Mouse (Mus musculus) spleen, postnatal 14 days (tissue): ENCODE results near the gene Plac9a.
"Not testable (repeated sequence)": the region's sequence is repeated elsewhere in the genome, so short reads cannot be mapped to it uniquely, and the experiment has no call there.

Experiments used
- DNase-seq, 2 experiments: peaks; one replicate each; pipeline ENCODE4 v3.0.0; 2021 to 2022; ENCODE audit warnings: low spot score in 2 of 2

The Plac9a gene

GRCm38 (mm10) chr14:25865251-25865650, 37.6 kb downstream of the Plac9a start:
- DNase-seq: no peak

GRCm38 (mm10) chr14:25863721-25864120, 39.2 kb downstream of the Plac9a start:
- no peak for DNase-seq

GRCm38 (mm10) chr14:25861771-25862530, 40.9 kb downstream of the Plac9a start:
- DNase-seq: no peak

- no peak for DNase-seq
Observed at GRCm38 (mm10) chr14:25857940-25858339, 45.0 kb downstream of the Plac9a start.

- DNase-seq: no peak
Observed at GRCm38 (mm10) chr14:25857168-25857621, 45.7 kb downstream of the Plac9a start.

GRCm38 (mm10) chr14:25855241-25855885, 47.5 kb downstream of the Plac9a start:
- no peak for DNase-seq

GRCm38 (mm10) chr14:25853717-25854452, 49.0 kb downstream of the Plac9a start:
- DNase-seq: no peak

- DNase-seq: no peak
Observed at GRCm38 (mm10) chr14:25853295-25853694, 49.6 kb downstream of the Plac9a start.

GRCm38 (mm10) chr14:25852121-25852561, 50.8 kb downstream of the Plac9a start:
- no peak for DNase-seq

GRCm38 (mm10) chr14:25851189-25851588, 51.7 kb downstream of the Plac9a start:
- DNase-seq: no peak

GRCm38 (mm10) chr14:25850433-25850832, 52.5 kb downstream of the Plac9a start:
- DNase-seq: no peak

GRCm38 (mm10) chr14:25848708-25849107, 54.2 kb downstream of the Plac9a start:
- DNase-seq: not testable (repeated sequence)

- no peak for DNase-seq
Observed at GRCm38 (mm10) chr14:25848237-25848636, 54.7 kb downstream of the Plac9a start.

GRCm38 (mm10) chr14:25847660-25848059, 55.2 kb downstream of the Plac9a start:
- no peak for DNase-seq

- DNase-seq: no peak
Observed at GRCm38 (mm10) chr14:25846516-25846915, 56.4 kb downstream of the Plac9a start.

- DNase-seq: no peak
Observed at GRCm38 (mm10) chr14:25845832-25846383, 57.0 kb downstream of the Plac9a start.

GRCm38 (mm10) chr14:25844372-25844771, 58.5 kb downstream of the Plac9a start:
- DNase-seq: no peak

- DNase-seq: no peak
Observed at GRCm38 (mm10) chr14:25842688-25843003, 60.3 kb downstream of the Plac9a start.

GRCm38 (mm10) chr14:25841991-25842687, 60.8 kb downstream of the Plac9a start, which contains the start of gene Anxa11:
TSS of gene Anxa11 (plus strand) at chr14:25842156.
- peak; percentile 83 to 87 for DNase-seq

GRCm38 (mm10) chr14:25841579-25841978, 61.3 kb downstream of the Plac9a start:
- no peak for DNase-seq

GRCm38 (mm10) chr14:25840961-25841360, 61.9 kb downstream of the Plac9a start:
- DNase-seq: no peak

- DNase-seq: no peak
Observed at GRCm38 (mm10) chr14:25839791-25840190, 63.1 kb downstream of the Plac9a start.
